Mouse (Mus musculus): ENCODE data around the gene Aldh1l1. TPM values are rescaled to one million over a fixed set of nuclear protein-coding genes. Genes with fewer than 3 reads are reported as not detected.

Gene Aldh1l1
- polyA plus RNA-seq, 1 experiment from 2014 or later: 8.8 TPM

GRCm38 (mm10) chr6:90635081-90635480 is 148.9 kb downstream of the Aldh1l1 start:
- H3K4me1 ChIP-seq: no peaks in the 10 kb centered on the region
- no peak overlapping the region for H3K27ac ChIP-seq (replicated peaks)
- no peaks in the 10 kb centered on the region for H3K9me3 ChIP-seq
- ATAC-seq (ENCODE audit: low FRiP score, low read depth): no peak
- H3K36me3 ChIP-seq: no peaks in the 10 kb centered on the region
- no peak overlapping the region for H3K4me2 ChIP-seq (replicated peaks)
- no peaks in the 10 kb centered on the region for H3K27me3 ChIP-seq
- WGBS: 35% methylated on average over 4 of the region's 4 CpGs
- no peak overlapping the region for H3K9ac ChIP-seq (replicated peaks)
- no peak overlapping the region for H3K4me3 ChIP-seq

GRCm38 (mm10) chr6:90635611-90636010 is 149.4 kb downstream of the Aldh1l1 start:
- H3K9me3 ChIP-seq: no peaks in the 10 kb centered on the region
- ATAC-seq (ENCODE audit: low FRiP score, low read depth): no peak

DNA sequence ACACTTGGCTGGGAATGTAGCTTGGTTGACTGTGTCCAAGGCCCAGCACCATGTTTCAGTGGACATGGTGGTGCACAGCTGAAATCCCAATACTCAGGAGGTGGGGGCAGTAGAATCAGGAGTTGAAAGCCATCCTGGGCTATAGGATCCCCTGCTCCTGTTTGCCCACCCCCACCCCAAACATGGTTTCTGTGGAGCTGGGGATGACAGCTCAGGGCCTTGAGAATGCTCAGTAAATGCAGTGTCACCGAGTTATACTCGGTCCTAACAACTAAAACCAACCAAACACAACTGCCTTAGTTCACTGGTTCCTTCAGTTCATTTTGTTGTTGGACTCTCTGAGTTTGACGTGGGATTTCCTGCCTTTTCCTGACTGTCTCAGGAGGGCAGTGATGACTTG is 156.8 kb downstream of the Aldh1l1 start:
- 87% methylated on average over 3 of the region's 3 CpGs for WGBS
- Histone ChIP-seq H3K9me3 (no peaks in the 10 kb centered on the region), H3K36me3 (no peaks in the 10 kb centered on the region), H3K4me1 (peaks cover 10% of the 10 kb centered on the region; the same call in 1 of the 2 replicates), H3K9ac (replicated peaks) (no peak overlapping the region), H3K4me3 (no peak overlapping the region), H3K27me3 (no peaks in the 10 kb centered on the region), H3K4me2 (replicated peaks) (no peak overlapping the region), H3K27ac (replicated peaks) (no peak overlapping the region)
- no peak for ATAC-seq (ENCODE audit: low FRiP score, low read depth)

More at GRCm38 (mm10) chr6:90635611-90636010, 149.4 kb downstream of the Aldh1l1 start:
- no peak overlapping the region for H3K4me3 ChIP-seq
- no peaks in the 10 kb centered on the region for H3K36me3 ChIP-seq
- H3K9ac ChIP-seq (replicated peaks): no peak overlapping the region; the same call in 1 of the 2 replicates
- no peak overlapping the region for H3K27ac ChIP-seq (replicated peaks)
- H3K4me1 ChIP-seq: no peaks in the 10 kb centered on the region
- H3K4me2 ChIP-seq (replicated peaks): no peak overlapping the region
- H3K27me3 ChIP-seq: no peaks in the 10 kb centered on the region
- WGBS: 70% methylated on average over 3 of the region's 3 CpGs

DNA sequence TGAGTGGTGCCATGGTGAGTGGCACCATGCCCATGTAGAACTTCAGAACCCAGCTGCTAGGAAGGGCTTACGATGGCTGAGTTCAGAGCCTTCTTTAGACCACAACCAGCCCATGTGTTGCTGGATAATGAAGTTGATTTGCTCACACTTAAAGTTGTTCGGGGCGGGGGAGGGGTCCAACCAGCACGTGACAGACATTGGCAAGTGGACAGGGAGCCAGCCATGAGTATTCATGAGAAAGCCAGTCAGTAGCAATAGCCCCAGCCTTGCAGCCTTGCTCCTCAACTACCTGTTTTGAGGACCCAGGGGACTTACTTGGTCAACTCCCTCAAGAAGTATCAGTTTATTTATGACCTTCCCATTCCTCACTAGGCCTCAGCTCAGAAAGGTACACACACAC is 158.7 kb downstream of the Aldh1l1 start:
- Histone ChIP-seq H3K36me3 (no peaks in the 10 kb centered on the region), H3K4me3 (no peak overlapping the region), H3K9me3 (no peaks in the 10 kb centered on the region), H3K27ac (replicated peaks) (no peak overlapping the region), H3K27me3 (no peaks in the 10 kb centered on the region), H3K4me2 (replicated peaks) (no peak overlapping the region), H3K4me1 (peaks cover 10% of the 10 kb centered on the region; the same call in 1 of the 2 replicates), H3K9ac (replicated peaks) (no peak overlapping the region; the same call in 1 of the 2 replicates)
- 72% methylated on average over 4 of the region's 4 CpGs for WGBS
- no peak for ATAC-seq (ENCODE audit: low FRiP score, low read depth)

DNA sequence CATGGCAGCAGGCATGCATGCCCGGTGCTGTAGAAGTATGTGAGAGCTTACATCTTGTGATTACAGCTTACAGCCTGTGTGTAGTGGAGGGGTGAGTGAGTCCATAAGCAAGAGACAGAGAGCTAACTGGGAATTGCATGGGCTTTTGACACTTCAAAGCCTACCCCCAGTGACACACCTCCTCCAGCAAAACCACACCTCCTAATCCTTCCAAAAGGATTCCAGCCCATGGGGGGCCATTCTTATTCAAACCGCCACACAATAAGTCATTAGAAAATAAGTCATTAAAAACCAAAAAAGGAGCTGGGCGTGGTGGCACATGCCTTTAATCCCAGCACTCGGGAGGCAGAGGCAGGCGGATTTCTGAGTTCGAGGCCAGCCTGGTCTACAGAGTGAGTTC is 162.2 kb downstream of the Aldh1l1 start:
- Histone ChIP-seq H3K4me2 (replicated peaks) (no peak overlapping the region), H3K36me3 (no peaks in the 10 kb centered on the region), H3K9me3 (no peaks in the 10 kb centered on the region), H3K27me3 (no peaks in the 10 kb centered on the region), H3K4me3 (no peak overlapping the region), H3K27ac (replicated peaks) (no peak overlapping the region), H3K4me1 (peaks cover 10% of the 10 kb centered on the region; the same call in 1 of the 2 replicates), H3K9ac (replicated peaks) (no peak overlapping the region)
- WGBS: 94% methylated on average over 6 of the region's 6 CpGs
- no peak for ATAC-seq (ENCODE audit: low FRiP score, low read depth)

DNA sequence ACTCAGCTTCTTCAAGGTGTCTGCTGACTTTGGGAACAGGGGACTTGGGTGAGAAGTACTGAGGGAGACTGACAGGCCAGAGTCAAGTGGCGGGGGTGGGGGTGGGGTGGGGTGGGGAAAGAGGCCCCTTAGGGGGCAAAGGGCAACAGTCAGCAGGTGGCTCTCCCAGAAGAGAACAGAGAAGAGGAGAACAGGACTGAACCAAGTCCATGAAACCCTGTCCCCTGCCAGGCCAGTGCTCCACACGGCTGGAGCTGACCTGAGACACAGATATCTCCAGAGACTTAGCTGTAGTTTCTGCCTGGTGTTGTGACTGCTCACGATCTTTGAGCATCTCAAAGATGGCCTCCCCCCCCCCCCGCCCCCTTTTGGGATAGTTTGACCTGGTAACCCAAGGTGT is 163.1 kb downstream of the Aldh1l1 start:
- no peaks in the 10 kb centered on the region for H3K27me3 ChIP-seq
- no peak for ATAC-seq (ENCODE audit: low FRiP score, low read depth)
- no peaks in the 10 kb centered on the region for H3K9me3 ChIP-seq
- 72% methylated on average over 4 of the region's 4 CpGs for WGBS
- peaks cover 10% of the 10 kb centered on the region; the same call in 1 of the 2 replicates for H3K4me1 ChIP-seq
- H3K9ac ChIP-seq (replicated peaks): no peak overlapping the region
- H3K27ac ChIP-seq (replicated peaks): no peak overlapping the region
- no peak overlapping the region for H3K4me3 ChIP-seq
- no peak overlapping the region for H3K4me2 ChIP-seq (replicated peaks)
- H3K36me3 ChIP-seq: no peaks in the 10 kb centered on the region

Other genes starting within 250 kb of the Aldh1l1 start
- not detected in 2 replicates for gene Vmn1r54, start 240.1 kb upstream of the Aldh1l1 start, polyA plus RNA-seq (2016; fragmentation: Nextera tagmentation; extraction: Ambion mirVana)
- not detected in 2 replicates for gene BC048671, start 185.2 kb upstream of the Aldh1l1 start, polyA plus RNA-seq (2016; fragmentation: Nextera tagmentation; extraction: Ambion mirVana)
- gene Chst13, start 161.2 kb upstream of the Aldh1l1 start, polyA plus RNA-seq (2016; fragmentation: Nextera tagmentation; extraction: Ambion mirVana): not detected in 2 replicates
- not detected in 2 replicates for gene Uroc1, start 153.1 kb upstream of the Aldh1l1 start, polyA plus RNA-seq (2016; fragmentation: Nextera tagmentation; extraction: Ambion mirVana)
- 14.1 and 16.2 TPM in 2 replicates for gene Zxdc, start 116.9 kb upstream of the Aldh1l1 start, polyA plus RNA-seq (2016; fragmentation: Nextera tagmentation; extraction: Ambion mirVana)
- 3.5 and 4.3 TPM in 2 replicates for gene Cfap100, start 57.6 kb upstream of the Aldh1l1 start, polyA plus RNA-seq (2016; fragmentation: Nextera tagmentation; extraction: Ambion mirVana)
- gene Klf15, start 23.9 kb upstream of the Aldh1l1 start, polyA plus RNA-seq (2016; fragmentation: Nextera tagmentation; extraction: Ambion mirVana): 5.3 and 5.5 TPM in 2 replicates
- gene Slc41a3, start 118.3 kb downstream of the Aldh1l1 start, polyA plus RNA-seq (2016; fragmentation: Nextera tagmentation; extraction: Ambion mirVana): 2.5 and 3.1 TPM in 2 replicates

Data from midbrain, embryonic 12.5 days (tissue).